Mouse (Mus musculus): ENCODE results near the gene Cmtm2b. TPM values are rescaled to one million over a fixed set of nuclear protein-coding genes. Genes with fewer than 3 reads are reported as not detected.
A peak's percentile ranks its signal among the peaks of the same experiment; 100 is the strongest.
"Not testable (repeated sequence)": the region's sequence is repeated elsewhere in the genome, so short reads cannot be mapped to it uniquely, and the experiment has no call there.

Cmtm2b gene
- total and polyA plus RNA-seq, 2 experiments = not detected

DNA sequence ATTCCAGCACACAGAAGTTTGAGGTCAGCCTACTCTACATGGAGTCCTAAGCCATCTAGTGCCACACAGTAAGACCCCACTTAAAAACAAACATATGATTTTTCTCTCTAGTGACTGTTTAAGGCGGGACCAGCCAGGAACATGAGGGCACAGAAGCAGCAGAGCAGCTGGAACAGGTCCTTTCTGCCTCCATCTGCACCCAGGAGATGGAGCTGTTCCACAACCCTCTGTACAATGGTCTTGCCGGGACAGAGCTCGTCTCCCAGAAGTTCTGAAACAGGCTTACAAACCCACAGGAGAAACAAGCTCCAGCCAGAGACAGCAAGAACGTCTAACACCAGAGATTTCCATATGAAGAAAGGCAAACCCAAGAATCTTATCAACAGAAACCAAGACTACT lies 8.7 kb upstream of the Cmtm2b start:
- Histone ChIP-seq H3K9ac (ENCODE audit: low read depth, low read length) (no peak overlapping the region), H3K79me2 (ENCODE audit: control insufficient read depth, insufficient read depth, low read length) (no peaks in the 10 kb centered on the region), H3K27me3 (ENCODE audit: control insufficient read depth, insufficient read depth, low read length) (no peaks in the 10 kb centered on the region), H3K27ac (replicated peaks; ENCODE audit: insufficient read depth, low read depth, low read length) (no peak overlapping the region), H3K4me3 (ENCODE audit: insufficient read depth, low read depth, low read length) (no peak overlapping the region), H3K36me3 (ENCODE audit: control insufficient read depth, insufficient read depth, low read length) (no peaks in the 10 kb centered on the region), H3K4me1 (ENCODE audit: control insufficient read depth, insufficient read depth, low read length) (no peaks in the 10 kb centered on the region)
- WGBS = 55% methylated on average over 4 of the region's 4 CpGs
- TF ChIP-seq CTCF (IDR thresholded peaks at IDR 0.05; ENCODE audit: low read depth, low read length) = peak; percentile 45
- no peak for TF ChIP-seq POLR2A (IDR thresholded peaks at IDR 0.05; ENCODE audit: extremely low read depth, insufficient read depth, low read length)
- DNase-seq (ENCODE audit: extremely low read depth, low read depth, low spot score) = no peak

DNA sequence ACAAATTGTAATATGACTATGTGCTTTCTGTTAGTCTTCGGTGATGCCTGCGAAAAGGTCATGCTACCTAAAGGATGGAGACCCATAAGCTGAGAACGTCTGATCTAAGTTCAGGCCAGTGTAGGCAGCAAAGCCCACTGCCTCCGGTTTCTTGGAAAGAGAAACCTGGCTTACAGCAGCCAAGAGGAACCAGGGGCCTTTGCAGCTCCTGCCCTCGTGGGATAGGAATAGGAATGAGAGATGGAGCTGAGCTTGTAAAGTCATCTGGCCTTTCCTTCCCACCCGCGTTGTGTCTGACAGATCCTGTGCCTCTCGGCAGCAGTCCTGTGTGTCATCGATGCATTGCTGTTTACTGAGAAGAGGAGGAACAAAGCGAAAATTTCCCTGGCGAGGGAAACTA lies 763 bp upstream of the Cmtm2b start, which contains the start of gene Gm11020:
Gene Gm11020, plus strand, starts transcription at position 301 of the 400 bp plus-strand sequence.
- WGBS = 84% methylated on average over 11 of the region's 11 CpGs
- H3K79me2 ChIP-seq (ENCODE audit: control insufficient read depth, insufficient read depth, low read length) = not testable (repeated sequence)

DNA sequence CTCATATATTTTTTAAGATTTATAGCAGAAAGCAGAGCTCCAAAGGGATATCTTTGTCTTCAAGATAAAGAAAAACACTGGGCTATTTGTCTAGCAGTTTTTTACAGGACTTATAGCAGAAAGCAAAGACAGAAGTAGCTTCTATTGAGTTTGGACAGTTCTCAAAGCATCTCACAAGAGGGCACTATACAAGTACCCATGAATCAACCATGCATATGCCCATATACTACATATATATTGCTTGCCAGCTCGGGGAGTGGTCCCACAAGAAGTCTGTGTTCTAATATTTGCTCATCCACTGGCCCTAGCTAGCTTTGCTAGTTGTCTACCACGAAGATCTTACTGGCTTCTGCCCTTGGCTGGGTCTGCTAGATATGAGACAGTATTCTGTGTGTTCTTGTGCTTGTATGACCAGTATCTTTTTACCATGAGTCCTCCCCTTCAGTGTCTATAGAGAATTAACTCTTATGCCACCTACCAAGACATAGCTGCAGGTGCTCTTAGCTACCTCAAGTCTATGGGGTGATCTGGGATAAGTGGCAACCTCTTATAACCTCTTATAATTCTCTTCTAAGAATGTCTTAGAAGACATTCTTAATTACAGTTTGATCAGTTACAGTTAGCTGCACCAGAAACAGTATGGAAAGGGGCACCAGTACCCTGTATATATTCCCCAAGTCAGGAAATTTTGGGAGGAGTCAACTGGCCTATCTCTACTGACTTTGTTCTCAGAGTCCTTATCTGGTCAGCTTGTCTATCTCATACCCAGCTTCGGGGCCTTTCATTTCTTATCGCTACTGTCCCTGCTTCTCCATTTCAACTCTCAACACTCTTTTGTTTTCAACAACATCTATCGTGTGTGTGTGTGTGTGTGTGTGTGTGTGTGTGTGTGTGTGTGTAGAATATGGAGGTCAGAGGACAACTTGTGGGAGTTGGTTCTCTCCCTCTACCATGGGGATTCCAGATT lies 10.9 kb downstream of the Cmtm2b start:
- Histone ChIP-seq H3K27ac (replicated peaks; ENCODE audit: insufficient read depth, low read depth, low read length) (no peak overlapping the region), H3K4me1 (ENCODE audit: control insufficient read depth, insufficient read depth, low read length) (no peaks in the 10 kb centered on the region), H3K27me3 (ENCODE audit: control insufficient read depth, insufficient read depth, low read length) (no peaks in the 10 kb centered on the region), H3K9ac (ENCODE audit: low read depth, low read length) (no peak overlapping the region), H3K4me3 (ENCODE audit: insufficient read depth, low read depth, low read length) (no peak overlapping the region), H3K79me2 (ENCODE audit: control insufficient read depth, insufficient read depth, low read length) (no peaks in the 10 kb centered on the region), H3K36me3 (ENCODE audit: control insufficient read depth, insufficient read depth, low read length) (no peaks in the 10 kb centered on the region)
- WGBS = 71% methylated on average over 5 of the region's 5 CpGs
- no peak for DNase-seq (ENCODE audit: extremely low read depth, low read depth, low spot score)
- TF ChIP-seq CTCF (IDR thresholded peaks at IDR 0.05; ENCODE audit: low read depth, low read length) (no peak), POLR2A (IDR thresholded peaks at IDR 0.05; ENCODE audit: extremely low read depth, insufficient read depth, low read length) (no peak)

More for the DNA sequence above, 763 bp upstream of the Cmtm2b start, which contains the start of gene Gm11020:
- not testable (repeated sequence) for H3K27me3 ChIP-seq (ENCODE audit: control insufficient read depth, insufficient read depth, low read length); DNase-seq (ENCODE audit: extremely low read depth, low read depth, low spot score); H3K4me1 ChIP-seq (ENCODE audit: control insufficient read depth, insufficient read depth, low read length); H3K27ac ChIP-seq (replicated peaks; ENCODE audit: insufficient read depth, low read depth, low read length); H3K4me3 ChIP-seq (ENCODE audit: insufficient read depth, low read depth, low read length); H3K9ac ChIP-seq (ENCODE audit: low read depth, low read length); H3K36me3 ChIP-seq (ENCODE audit: control insufficient read depth, insufficient read depth, low read length)

DNA sequence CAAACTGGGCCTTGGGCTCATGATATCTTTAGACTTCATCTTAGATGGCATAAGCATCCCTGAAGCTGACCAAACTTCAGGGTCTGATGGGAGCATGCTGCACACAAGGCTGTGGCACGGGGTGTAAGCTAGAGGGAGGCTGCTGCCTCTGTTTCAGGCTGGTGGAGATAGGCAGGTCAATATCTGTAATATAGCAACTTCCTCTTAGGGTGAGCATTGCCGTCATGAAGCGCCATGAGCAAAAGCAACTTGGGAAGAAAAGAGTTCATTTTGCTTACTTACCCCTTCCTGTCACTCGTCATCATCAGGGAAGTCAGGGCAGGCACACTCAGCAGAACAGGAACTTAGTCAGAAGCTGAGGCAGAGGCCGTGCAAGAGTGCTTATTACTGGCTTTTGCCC lies 11.8 kb downstream of the Cmtm2b start:
- Histone ChIP-seq H3K27me3 (ENCODE audit: control insufficient read depth, insufficient read depth, low read length) (no peaks in the 10 kb centered on the region), H3K9ac (ENCODE audit: low read depth, low read length) (no peak overlapping the region), H3K36me3 (ENCODE audit: control insufficient read depth, insufficient read depth, low read length) (no peaks in the 10 kb centered on the region), H3K4me3 (ENCODE audit: insufficient read depth, low read depth, low read length) (no peak overlapping the region), H3K27ac (replicated peaks; ENCODE audit: insufficient read depth, low read depth, low read length) (0 out of 2 replicates have a peak overlapping the region, but pooled peaks have one; percentile 12), H3K4me1 (ENCODE audit: control insufficient read depth, insufficient read depth, low read length) (no peaks in the 10 kb centered on the region; the same call in 1 of the 2 replicates), H3K79me2 (ENCODE audit: control insufficient read depth, insufficient read depth, low read length) (no peaks in the 10 kb centered on the region)
- 75% methylated on average over 5 of the region's 5 CpGs for WGBS
- TF ChIP-seq CTCF (IDR thresholded peaks at IDR 0.05; ENCODE audit: low read depth, low read length) = no peak
- TF ChIP-seq POLR2A (IDR thresholded peaks at IDR 0.05; ENCODE audit: extremely low read depth, insufficient read depth, low read length) = no peak
- peak; percentile 37 for DNase-seq (ENCODE audit: extremely low read depth, low read depth, low spot score)

DNA sequence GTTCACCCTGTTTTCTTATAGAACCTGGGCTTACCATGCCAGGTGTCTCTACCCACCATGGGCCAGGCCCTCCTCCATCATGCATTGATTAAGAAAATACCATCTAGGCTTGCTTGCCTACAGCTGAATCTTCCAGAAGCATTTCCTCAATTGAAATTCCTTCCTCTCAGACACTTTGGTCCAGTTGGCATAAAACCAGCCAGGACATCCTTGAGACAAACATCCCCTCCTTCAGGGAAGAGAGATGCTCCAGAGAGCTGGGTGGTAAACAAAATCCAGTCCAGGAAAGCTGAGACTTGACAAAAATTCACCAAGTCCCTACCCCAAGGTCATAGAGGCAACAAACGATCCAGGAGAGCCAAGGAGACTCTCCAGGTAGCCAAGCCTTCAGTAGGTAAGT lies 12.2 kb downstream of the Cmtm2b start:
- WGBS = 77% methylated on average over 1 of the region's 1 CpGs

DNA sequence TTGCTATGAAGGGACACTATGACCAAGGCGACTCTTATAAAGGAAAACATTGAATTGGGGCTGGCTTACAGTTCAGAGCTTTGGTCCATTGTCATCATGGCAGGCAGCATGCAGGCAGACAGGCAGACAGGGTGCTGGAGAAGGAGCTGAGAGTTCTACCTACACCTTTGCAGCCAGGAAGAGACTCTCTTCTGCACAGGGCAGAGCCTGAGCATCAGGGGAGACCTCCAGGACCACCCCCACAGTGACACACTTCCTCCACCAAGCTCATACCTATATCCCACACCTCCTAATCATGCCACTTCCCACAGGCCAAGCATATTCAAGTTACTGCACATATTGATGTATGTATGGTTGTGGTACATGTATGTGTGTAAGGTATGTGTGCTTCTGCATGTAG lies 14.8 kb downstream of the Cmtm2b start:
- no peak for DNase-seq (ENCODE audit: extremely low read depth, low read depth, low spot score)
- H3K4me1 ChIP-seq (ENCODE audit: control insufficient read depth, insufficient read depth, low read length) = no peaks in the 10 kb centered on the region; the same call in none of the 2 replicates
- no peaks in the 10 kb centered on the region for H3K79me2 ChIP-seq (ENCODE audit: control insufficient read depth, insufficient read depth, low read length)
- 89% methylated on average over 1 of the region's 1 CpGs for WGBS
- H3K36me3 ChIP-seq (ENCODE audit: control insufficient read depth, insufficient read depth, low read length) = no peaks in the 10 kb centered on the region
- no peak overlapping the region for H3K27ac ChIP-seq (replicated peaks; ENCODE audit: insufficient read depth, low read depth, low read length)
- no peak overlapping the region for H3K4me3 ChIP-seq (ENCODE audit: insufficient read depth, low read depth, low read length)
- no peak overlapping the region for H3K9ac ChIP-seq (ENCODE audit: low read depth, low read length)
- no peaks in the 10 kb centered on the region for H3K27me3 ChIP-seq (ENCODE audit: control insufficient read depth, insufficient read depth, low read length)
- no peak for TF ChIP-seq CTCF (IDR thresholded peaks at IDR 0.05; ENCODE audit: low read depth, low read length)
- TF ChIP-seq POLR2A (IDR thresholded peaks at IDR 0.05; ENCODE audit: extremely low read depth, insufficient read depth, low read length) = no peak

More for the DNA sequence above, 12.2 kb downstream of the Cmtm2b start:
- Histone ChIP-seq H3K4me1 (ENCODE audit: control insufficient read depth, insufficient read depth, low read length) (no peaks in the 10 kb centered on the region; the same call in 1 of the 2 replicates), H3K79me2 (ENCODE audit: control insufficient read depth, insufficient read depth, low read length) (no peaks in the 10 kb centered on the region), H3K27me3 (ENCODE audit: control insufficient read depth, insufficient read depth, low read length) (no peaks in the 10 kb centered on the region), H3K9ac (ENCODE audit: low read depth, low read length) (no peak overlapping the region), H3K4me3 (ENCODE audit: insufficient read depth, low read depth, low read length) (no peak overlapping the region), H3K27ac (replicated peaks; ENCODE audit: insufficient read depth, low read depth, low read length) (peak overlapping the region; percentile 12; the same call in 1 of the 2 replicates), H3K36me3 (ENCODE audit: control insufficient read depth, insufficient read depth, low read length) (no peaks in the 10 kb centered on the region)
- TF ChIP-seq POLR2A (IDR thresholded peaks at IDR 0.05; ENCODE audit: extremely low read depth, insufficient read depth, low read length) (no peak), CTCF (IDR thresholded peaks at IDR 0.05; ENCODE audit: low read depth, low read length) (no peak)
- peak; percentile 25 for DNase-seq (ENCODE audit: extremely low read depth, low read depth, low spot score)
